Mouse (Mus musculus) kidney, postnatal 0 days (tissue): Measurements from ENCODE around the gene Prrg4. TPM values are rescaled to one million over a fixed set of nuclear protein-coding genes. Genes with fewer than 3 reads are reported as not detected.
A peak's percentile ranks its signal among the peaks of the same experiment; 100 is the strongest.

Experiments used
- ATAC-seq: fragments of 200-750 bp; cut with Nextera tagmentation; replicated peaks from 2 replicates; pipeline ENCODE4 v1.8.0; 2017; ENCODE audit warnings: low read depth, moderate number of reproducible peaks, moderate TSS enrichment, moderate library complexity; ENCODE audit not compliant: low FRiP score
- DNase-seq: peaks from one replicate; pipeline ENCODE4 v3.0.0-alpha.2; 2016; ENCODE audit warnings: low spot score
- H3K27ac ChIP-seq: fragments of 300-500 bp; sonication (generic); 2 replicates; pipeline ENCODE4 v1.5.1; 2014; ENCODE audit warnings: mild to moderate bottlenecking
- H3K27me3 ChIP-seq: fragments of 300-500 bp; sonication (generic); 2 replicates; pipeline ENCODE4 v1.6.1; 2014; ENCODE audit warnings: low read length, mixed read lengths; ENCODE audit not compliant: insufficient read depth
- H3K36me3 ChIP-seq: fragments of 300-500 bp; sonication (generic); 2 replicates; pipeline ENCODE4 v1.6.1; 2014; ENCODE audit warnings: low read length, mixed read lengths; ENCODE audit not compliant: insufficient read depth
- H3K4me1 ChIP-seq: fragments of 300-500 bp; sonication (generic); replicated peaks from 2 replicates; pipeline ENCODE4 v1.6.1; 2014; ENCODE audit warnings: antibody characterized with exemption, low read length, mixed read lengths; ENCODE audit not compliant: insufficient read depth
- H3K4me2 ChIP-seq: fragments of 300-500 bp; sonication (generic); 2 replicates; pipeline ENCODE4 v1.6.1; 2014; ENCODE audit warnings: mild to moderate bottlenecking, low read length, moderate library complexity, mixed read lengths
- H3K4me3 ChIP-seq: fragments of 300-500 bp; sonication (generic); replicated peaks from 2 replicates; pipeline ENCODE4 v1.5.1; 2014; ENCODE audit warnings: low read depth, low read length
- H3K9ac ChIP-seq: fragments of 300-500 bp; sonication (generic); 2 replicates; pipeline ENCODE4 v1.6.1; 2014; ENCODE audit warnings: low read depth, low read length
- H3K9me3 ChIP-seq: fragments of 300-500 bp; sonication (generic); replicated peaks from 2 replicates; pipeline ENCODE4 v1.6.1; 2016; ENCODE audit warnings: low read length, inconsistent platforms, mixed read lengths
- CTCF ChIP-seq: IDR thresholded peaks from 2 replicates; pipeline ENCODE4 v1.5.1; 2016; ENCODE audit warnings: antibody characterized with exemption, low read depth, mild to moderate bottlenecking, moderate library complexity
- WGBS: fragments of 180-500 bp; shearing (Covaris S2); extraction: QIAGEN DNeasy Blood & Tissue Kit; methylation state at CpG from one replicate; pipeline ENCODE4 v1.1.7; 2014; 5-methylcytosine and 5-hydroxymethylcytosine counted together
- polyA plus RNA-seq: library from polyadenylated mRNA; unstranded; fragments of >200 nt; fragmentation: Nextera tagmentation; extraction: Ambion mirVana; gene quantifications from 2 replicates; pipeline ENCODE4 v1.2.1, GENCODE M21; 2015

Prrg4 gene
- polyA plus RNA-seq, 1 experiment from 2014 or later, result 1.5 TPM

DNA sequence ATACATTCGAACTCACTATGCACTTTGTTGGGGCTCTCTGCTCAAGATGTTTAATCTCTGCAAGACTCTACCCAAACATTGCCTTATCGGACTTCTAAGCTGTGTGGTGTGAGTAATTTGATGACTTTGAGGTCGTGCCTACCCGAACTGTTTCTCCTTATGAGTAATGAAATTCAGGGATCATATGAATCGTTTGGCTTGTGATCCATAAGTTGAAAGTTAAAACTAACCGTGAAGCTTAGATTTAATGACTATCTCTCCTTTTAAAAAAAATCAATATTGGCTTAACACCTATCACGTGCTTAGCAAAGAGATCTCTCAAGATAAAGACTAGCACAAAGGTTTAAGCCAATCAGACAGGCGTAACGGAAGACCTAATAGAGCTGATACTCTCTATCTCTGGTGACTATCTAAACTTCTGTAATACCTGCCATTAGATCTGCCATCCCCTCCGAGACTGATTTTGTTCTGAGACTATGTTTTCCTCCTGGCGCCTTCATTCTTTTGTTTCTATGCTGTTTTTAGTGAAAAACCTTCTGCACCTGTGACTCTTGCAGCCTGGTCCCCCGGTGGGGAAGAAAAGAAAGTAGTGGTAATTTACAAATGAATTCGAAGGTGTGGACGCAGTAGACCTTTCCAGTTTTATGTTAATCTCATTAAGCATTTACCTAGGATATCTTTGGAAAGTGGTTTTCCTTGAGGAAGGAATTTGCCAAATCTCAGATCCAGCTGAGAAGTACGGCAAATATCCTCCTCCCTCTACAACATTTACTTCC lies 31.9 kb downstream of the Prrg4 start:
- Histone ChIP-seq H3K4me1 (no peaks in the 10 kb centered on the region; the same call in 1 of the 2 replicates), H3K27ac (peak overlapping the region; percentile 98), H3K36me3 (no peaks in the 10 kb centered on the region), H3K27me3 (no peaks in the 10 kb centered on the region), H3K9ac (peak overlapping the region; percentile 96), H3K4me3 (peak overlapping the region; percentile 94), H3K9me3 (no peaks in the 10 kb centered on the region), H3K4me2 (peak overlapping the region; percentile 75)
- peak; percentile 26 for DNase-seq
- TF ChIP-seq CTCF, result no peak
- ATAC-seq, result no peak
- 1% methylated on average over 15 of the region's 15 CpGs for WGBS

- peak overlapping the region; percentile 98 for H3K27ac ChIP-seq
- peak overlapping the region; percentile 94 for H3K4me3 ChIP-seq
- peak overlapping the region; percentile 75 for H3K4me2 ChIP-seq
- peak overlapping the region; percentile 96 for H3K9ac ChIP-seq
- H3K9me3 ChIP-seq, result no peaks in the 10 kb centered on the region
- TF ChIP-seq CTCF, result peak; percentile 69
- H3K4me1 ChIP-seq, result no peaks in the 10 kb centered on the region; the same call in 1 of the 2 replicates
- WGBS, result under 1% methylated on average over 41 of the region's 51 CpGs
- DNase-seq (peak; percentile 94), ATAC-seq (peak; percentile 96)
- no peaks in the 10 kb centered on the region for H3K36me3 ChIP-seq
- no peaks in the 10 kb centered on the region for H3K27me3 ChIP-seq
Measured at GRCm38 (mm10) chr2:104816866-104817439, 32.7 kb downstream of the Prrg4 start.

- H3K27me3 ChIP-seq, result no peaks in the 10 kb centered on the region
- no peak for DNase-seq
- no peaks in the 10 kb centered on the region for H3K36me3 ChIP-seq
- peak within 1 kb of the TSS; percentile 75 for H3K4me2 ChIP-seq
- H3K4me3 ChIP-seq, result peak within 1 kb of the TSS; percentile 94
- no peaks in the 10 kb centered on the region for H3K9me3 ChIP-seq
- peak within 1 kb of the TSS; percentile 98 for H3K27ac ChIP-seq
- 1% methylated on average over 36 of the region's 50 CpGs for WGBS
- no peaks in the 10 kb centered on the region; the same call in 1 of the 2 replicates for H3K4me1 ChIP-seq
- TF ChIP-seq CTCF, result no peak
- peak within 1 kb of the TSS; percentile 96 for H3K9ac ChIP-seq
- no peak; the same call in none of the 2 replicates for ATAC-seq
Measured at GRCm38 (mm10) chr2:104816371-104816827, 33.3 kb downstream of the Prrg4 start, which contains the start of gene Qser1. Qser1 (minus strand) TSS chr2:104816760.

- peak overlapping the region; percentile 75 for H3K4me2 ChIP-seq
- no peaks in the 10 kb centered on the region for H3K36me3 ChIP-seq
- no peaks in the 10 kb centered on the region for H3K27me3 ChIP-seq
- 0% methylated on average over 33 of the region's 33 CpGs for WGBS
- peak overlapping the region; percentile 96 for H3K9ac ChIP-seq
- no peaks in the 10 kb centered on the region; the same call in 1 of the 2 replicates for H3K4me1 ChIP-seq
- no peak for TF ChIP-seq CTCF
- H3K27ac ChIP-seq, result peak overlapping the region; percentile 98
- no peaks in the 10 kb centered on the region for H3K9me3 ChIP-seq
- DNase-seq, result peak; percentile 66
- H3K4me3 ChIP-seq, result peak overlapping the region; percentile 94
- ATAC-seq, result peak; percentile 9
Measured at GRCm38 (mm10) chr2:104815561-104816370, 33.9 kb downstream of the Prrg4 start.

DNA sequence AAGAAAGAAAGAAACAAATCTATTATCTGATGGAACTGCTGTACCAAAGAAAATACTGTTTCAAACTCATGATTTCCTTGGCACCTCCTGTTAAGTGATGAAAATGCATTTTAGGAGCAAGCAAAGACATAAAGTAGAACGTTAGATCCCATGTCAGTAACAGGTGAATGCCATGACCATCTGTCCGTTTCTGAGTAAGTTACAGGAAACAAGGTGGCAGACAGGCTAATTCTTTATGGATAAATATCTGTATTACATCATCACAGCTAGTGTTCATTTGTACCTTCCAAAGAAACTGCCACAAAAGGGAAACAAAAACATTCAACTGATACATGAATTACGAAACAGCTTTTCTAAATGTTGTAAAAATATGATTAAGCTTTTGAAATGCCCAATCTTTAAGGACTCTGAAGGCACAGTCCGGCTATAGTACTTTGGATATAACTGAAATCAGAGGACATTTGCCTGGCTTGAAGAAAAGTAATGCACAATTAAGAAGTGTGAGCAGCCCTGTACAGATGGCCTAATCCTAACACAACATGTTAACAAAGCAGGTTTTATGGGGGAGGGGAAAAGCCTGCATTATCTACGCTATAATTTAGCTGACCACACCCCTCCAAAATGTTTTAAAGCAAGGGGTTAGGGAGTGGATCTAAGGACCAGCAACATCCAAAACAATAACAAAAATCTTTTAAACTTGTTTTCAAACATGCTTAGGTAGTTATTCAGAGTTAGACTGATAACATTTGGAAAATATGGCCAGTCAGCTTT lies 35.3 kb downstream of the Prrg4 start:
- no peaks in the 10 kb centered on the region; the same call in 1 of the 2 replicates for H3K4me1 ChIP-seq
- no peak overlapping the region for H3K4me3 ChIP-seq
- 0 out of 2 replicates have a peak, but pooled peaks cover 2% of the 10 kb centered on the region for H3K36me3 ChIP-seq
- H3K4me2 ChIP-seq, result no peak overlapping the region; the same call in 1 of the 2 replicates
- TF ChIP-seq CTCF, result no peak
- H3K27me3 ChIP-seq, result no peaks in the 10 kb centered on the region
- ATAC-seq (no peak), DNase-seq (no peak)
- H3K27ac ChIP-seq, result no peak overlapping the region
- WGBS, result 48% methylated on average over 5 of the region's 5 CpGs
- H3K9me3 ChIP-seq, result no peaks in the 10 kb centered on the region
- no peak overlapping the region for H3K9ac ChIP-seq
